ENCODE assay signal across 12 mouse cellular contexts in the genomic region with DNA sequence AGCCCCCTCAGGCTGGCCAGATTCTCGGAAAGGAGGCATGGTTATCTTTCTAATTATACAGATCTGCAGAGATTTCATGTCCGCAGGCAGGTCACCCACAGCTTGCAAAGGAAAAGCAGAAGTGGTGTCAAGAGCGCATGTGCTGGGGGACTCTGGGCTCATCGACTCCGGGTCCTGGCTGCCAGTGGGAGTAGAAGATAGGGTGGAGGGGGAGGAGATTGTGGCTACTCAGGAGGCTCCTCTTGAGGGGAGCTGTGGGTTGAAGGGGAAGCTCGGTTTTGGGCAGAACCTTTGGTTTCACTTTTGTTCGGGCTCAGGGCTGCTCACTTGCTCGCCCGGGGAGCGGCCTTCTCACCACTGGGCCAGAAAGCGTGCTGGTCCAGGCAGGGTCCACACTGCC.
DNase-seq lines count a peak whose midpoint lies in the region; ATAC-seq and TF ChIP-seq lines count a peak whose summit lies in the region.
"Had no signal": no experiment of that assay in that cellular context is flagged by ENCODE, and none has a peak within 500 bp of the region (broad histone marks: within the 10 kb centered on the region; RNA-seq: fewer than 3 reads in every experiment).

No protein-coding gene starts in this region.

- no peak for TF ChIP-seq POLR2A in bone marrow macrophage, adult 2 months (IDR thresholded peaks at IDR 0.05; ENCODE audit: borderline replicate concordance, low read depth, low read length)

- no peak overlapping the region for H3K4me3 ChIP-seq in heart, postnatal 0 days (ENCODE audit: low read depth, low read length)
- H3K4me3 ChIP-seq in bone marrow macrophage, adult 2 months (ENCODE audit: insufficient read depth, low read length) = peak overlapping the region; percentile 27
- peak overlapping the region; percentile 20; the same call in 1 of the 2 replicates for H3K4me3 ChIP-seq in liver, postnatal 0 days (ENCODE audit: low read depth, low read length)
- H3K4me3 ChIP-seq in embryonic facial prominence, embryonic 10.5 days = no peak overlapping the region
- H3K4me3 ChIP-seq: forebrain, embryonic 10.5 days; limb, embryonic 13.5 days had no signal

- no peaks in the 10 kb centered on the region for H3K4me1 ChIP-seq in heart, postnatal 0 days (ENCODE audit: control insufficient read depth, insufficient read depth)
- no peaks in the 10 kb centered on the region for H3K4me1 ChIP-seq in bone marrow macrophage, adult 2 months (ENCODE audit: control insufficient read depth, insufficient read depth, low read length)
- H3K4me1 ChIP-seq in liver, postnatal 0 days (ENCODE audit: insufficient read depth) = no peaks in the 10 kb centered on the region
- H3K4me1 ChIP-seq in embryonic facial prominence, embryonic 10.5 days = no peaks in the 10 kb centered on the region
- H3K4me1 ChIP-seq: forebrain, embryonic 10.5 days; limb, embryonic 13.5 days had no signal

- no peak overlapping the region for H3K9ac ChIP-seq in heart, postnatal 0 days (replicated peaks; ENCODE audit: low read depth, low read length)
- no peak overlapping the region for H3K9ac ChIP-seq in liver, postnatal 0 days (replicated peaks)
- H3K9ac ChIP-seq: limb, embryonic 13.5 days had no signal

- no peaks in the 10 kb centered on the region for H3K27me3 ChIP-seq in heart, postnatal 0 days (ENCODE audit: control insufficient read depth, insufficient read depth, low read length)
- H3K27me3 ChIP-seq in liver, postnatal 0 days (ENCODE audit: insufficient read depth, low read length) = no peaks in the 10 kb centered on the region
- H3K27me3 ChIP-seq in embryonic facial prominence, embryonic 10.5 days (replicated peaks; ENCODE audit: low read depth, poor library complexity, severe bottlenecking) = no peaks in the 10 kb centered on the region
- H3K27me3 ChIP-seq: limb, embryonic 13.5 days had no signal

- no peaks in the 10 kb centered on the region for H3K36me3 ChIP-seq in heart, postnatal 0 days (replicated peaks; ENCODE audit: control insufficient read depth, insufficient read depth, low read length)
- H3K36me3 ChIP-seq in liver, postnatal 0 days (replicated peaks; ENCODE audit: insufficient read depth, low read length) = no peaks in the 10 kb centered on the region
- no peaks in the 10 kb centered on the region for H3K36me3 ChIP-seq in embryonic facial prominence, embryonic 10.5 days (replicated peaks)
- H3K36me3 ChIP-seq: forebrain, embryonic 10.5 days; limb, embryonic 13.5 days had no signal

- H3K27ac ChIP-seq in heart, postnatal 0 days (ENCODE audit: low read depth) = no peak overlapping the region
- no peak overlapping the region for H3K27ac ChIP-seq in bone marrow macrophage, adult 2 months (ENCODE audit: insufficient read depth, low read depth, low read length)
- H3K27ac ChIP-seq in liver, postnatal 0 days (ENCODE audit: low read depth) = no peak overlapping the region
- H3K27ac ChIP-seq in embryonic facial prominence, embryonic 10.5 days (replicated peaks) = no peak overlapping the region
- H3K27ac ChIP-seq: forebrain, embryonic 10.5 days; limb, embryonic 13.5 days had no signal

- H3K4me2 ChIP-seq in heart, postnatal 0 days (ENCODE audit: low read depth, low read length) = no peak overlapping the region
- peak overlapping the region; percentile 42 for H3K4me2 ChIP-seq in liver, postnatal 0 days (ENCODE audit: low read depth, low read length)
- H3K4me2 ChIP-seq: limb, embryonic 13.5 days; midbrain, embryonic 11.5 days had no signal

- peaks cover 9% of the 10 kb centered on the region; the same call in 1 of the 2 replicates for H3K9me3 ChIP-seq in heart, postnatal 0 days (replicated peaks; ENCODE audit: control insufficient read depth, low read length)
- no peaks in the 10 kb centered on the region; the same call in 1 of the 2 replicates for H3K9me3 ChIP-seq in liver, postnatal 0 days (ENCODE audit: low read length)
- H3K9me3 ChIP-seq in embryonic facial prominence, embryonic 10.5 days = peaks cover 11% of the 10 kb centered on the region; the same call in 1 of the 2 replicates
- H3K9me3 ChIP-seq: limb, embryonic 13.5 days had no signal

- WGBS in heart, postnatal 0 days = 84% methylated on average over 11 of the region's 11 CpGs
- 43% methylated on average over 11 of the region's 11 CpGs for WGBS in liver, postnatal 0 days (ENCODE audit: insufficient replicate concordance)
- 93% methylated on average over 11 of the region's 11 CpGs for WGBS in embryonic facial prominence, embryonic 10.5 days

- TF ChIP-seq CTCF in heart, postnatal 0 days (IDR thresholded peaks at IDR 0.05; ENCODE audit: low read depth) = no peak
- TF ChIP-seq CTCF in bone marrow macrophage, adult 2 months (IDR thresholded peaks at IDR 0.05; ENCODE audit: low read depth, low read length) = no peak
- TF ChIP-seq CTCF in liver, postnatal 0 days (IDR thresholded peaks at IDR 0.05; ENCODE audit: low read depth) = no peak

- 0 out of 2 replicates have a peak, but pooled peaks have one; percentile 11 for ATAC-seq in heart, postnatal 0 days (ENCODE audit: insufficient read depth, low read depth)
- peak; percentile 40; the same call in 1 of the 2 replicates for ATAC-seq in liver, postnatal 0 days

- no peak for DNase-seq in heart, postnatal 0 days (ENCODE audit: low spot score)
- DNase-seq in heart, postnatal 25 days (ENCODE audit: low spot score) = no peak
- peak; percentile 33 for DNase-seq in liver, postnatal 0 days
- peak; percentile 28 for DNase-seq in thymus, postnatal 14 days
- no peak for DNase-seq in embryonic facial prominence, embryonic 10.5 days (ENCODE audit: low spot score)
- DNase-seq in gastrocnemius, postnatal 14 days = no peak
- DNase-seq in heart, postnatal 4 days = no peak
- DNase-seq: cerebellum, postnatal 36 days had no signal

- TF ChIP-seq EP300 in heart, postnatal 0 days (IDR thresholded peaks at IDR 0.05; ENCODE audit: low read depth) = no peak
- no peak for TF ChIP-seq EP300 in liver, postnatal 0 days (IDR thresholded peaks at IDR 0.05; ENCODE audit: low read depth)

- intact Hi-C loops in heart, postnatal 25 days (cut with DNase I) = no loop called here
- intact Hi-C loops in gastrocnemius, postnatal 14 days (cut with DNase I; ENCODE audit: low total_unique reads) = no loop called here

Comparison
In these comparisons a context has a peak if more than half of its experiments do, and no peak if none do; other contexts are left out.
1. DNase-seq: peak in liver, postnatal 0 days (single experiment) and thymus, postnatal 14 days (single experiment); none in heart, postnatal 0 days (single experiment), heart, postnatal 25 days (single experiment), embryonic facial prominence, embryonic 10.5 days (single experiment), gastrocnemius, postnatal 14 days (single experiment) and heart, postnatal 4 days (single experiment).
2. H3K4me3 ChIP-seq: peak in bone marrow macrophage, adult 2 months (single experiment) and liver, postnatal 0 days (single experiment); none in heart, postnatal 0 days (single experiment) and embryonic facial prominence, embryonic 10.5 days (single experiment).